Comparison of ENCODE assay signal across 38 mouse cellular contexts in the genomic region with DNA sequence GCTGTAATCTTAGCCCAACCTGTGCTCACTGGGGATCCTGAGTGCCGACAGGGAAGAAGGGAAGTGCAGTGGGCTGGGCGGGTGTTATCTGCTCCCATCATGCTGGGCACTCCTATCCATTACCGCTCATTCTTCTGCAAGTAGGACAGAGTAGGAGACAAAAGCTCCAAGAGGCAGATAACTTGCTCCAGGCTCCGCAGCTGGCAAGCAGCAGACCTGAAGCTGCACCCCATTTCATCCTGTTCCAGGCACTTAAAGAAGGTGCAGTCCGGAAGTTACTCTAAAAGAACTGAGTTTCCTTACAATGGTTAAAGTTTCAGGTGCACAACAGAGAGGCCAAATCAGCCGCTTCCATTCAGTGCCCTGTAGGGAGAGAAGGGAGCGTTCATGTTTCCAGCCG. TPM values are rescaled to one million over a fixed set of nuclear protein-coding genes. Genes with fewer than 3 reads are reported as not detected.
"Had no signal": no experiment of that assay in that cellular context is flagged by ENCODE, and none has a peak within 500 bp of the region (broad histone marks: within the 10 kb centered on the region; RNA-seq: fewer than 3 reads in every experiment).

No protein-coding gene starts in this region.

- H3K4me2 ChIP-seq: heart, embryonic 12.5 days; heart, embryonic 15.5 days; hindbrain, embryonic 14.5 days; kidney, embryonic 15.5 days; limb, embryonic 12.5 days; liver, embryonic 11.5 days; liver, embryonic 13.5 days; liver, embryonic 15.5 days had no signal

- H3K36me3 ChIP-seq: heart, embryonic 10.5 days; heart, embryonic 12.5 days; heart, embryonic 15.5 days; kidney, embryonic 15.5 days; limb, embryonic 10.5 days; limb, embryonic 12.5 days; liver, embryonic 13.5 days; liver, embryonic 15.5 days had no signal

- DNase-seq: gastrocnemius, postnatal 14 days; gastrocnemius, postnatal 36 days; heart, adult 11 months; heart, adult 2 months; heart, postnatal 14 days; heart, postnatal 36 days; kidney, adult 11 months; kidney, adult 2 months; kidney, adult 9 months; kidney, postnatal 14 days; kidney, postnatal 36 days; liver; liver, embryonic 13.5 days had no signal

- H3K9ac ChIP-seq: heart, embryonic 15.5 days; hindbrain, embryonic 14.5 days; kidney, embryonic 15.5 days; limb, embryonic 12.5 days; liver, embryonic 13.5 days; liver, embryonic 15.5 days had no signal

- H3K9me3 ChIP-seq: heart, embryonic 10.5 days; heart, embryonic 12.5 days; heart, embryonic 15.5 days; kidney, embryonic 15.5 days; limb, embryonic 10.5 days; limb, embryonic 12.5 days; liver, embryonic 13.5 days; liver, embryonic 15.5 days had no signal

- H3K27ac ChIP-seq: heart, adult 2 months; heart, embryonic 10.5 days; heart, embryonic 15.5 days; hindbrain, embryonic 14.5 days; hindbrain, postnatal 0 days; kidney, embryonic 15.5 days; kidney, postnatal 0 days; layer of hippocampus, adult 2 months; left cerebral cortex, adult 2 months; limb, embryonic 10.5 days; limb, embryonic 12.5 days; liver, embryonic 13.5 days; liver, embryonic 15.5 days had no signal

- H3K4me3 ChIP-seq: heart, adult 2 months; heart, embryonic 10.5 days; heart, embryonic 12.5 days; heart, embryonic 15.5 days; kidney, embryonic 15.5 days; layer of hippocampus, adult 2 months; left cerebral cortex, adult 2 months; limb, embryonic 10.5 days; limb, embryonic 12.5 days; liver, embryonic 13.5 days; liver, embryonic 15.5 days had no signal

- ATAC-seq: hindbrain, postnatal 0 days; intestine, embryonic 16.5 days had no signal

RNA-seq across cellular contexts. Expression of gene Gm13090, which starts 21.9 kb away (rescaled TPM):
- total RNA-seq: gastrocnemius, adult 18-20 months; gastrocnemius, adult 8-10 months; gastrocnemius, postnatal 14 days; gastrocnemius, postnatal 36 days; heart, postnatal 14 days; heart, postnatal 36 days; hematopoietic stem cell, adult 5-6 weeks; hindbrain, postnatal 0 days; layer of hippocampus, adult 2 months; layer of hippocampus, postnatal 10 days; layer of hippocampus, postnatal 25 days; left cerebral cortex, adult 2 months; left cerebral cortex, postnatal 14 days; left cerebral cortex, postnatal 36 days had no signal
- polyA plus RNA-seq: gonadal fat pad, adult 2 months; heart, embryonic 10.5 days; heart, embryonic 12.5 days; heart, embryonic 15.5 days; hindbrain, postnatal 0 days; intestine, embryonic 14.5 days; intestine, embryonic 16.5 days; kidney, adult 2 months; kidney, embryonic 15.5 days; large intestine, adult 2 months; limb, embryonic 10.5 days; limb, embryonic 12.5 days; limb, embryonic 14.5 days; liver, embryonic 11.5 days; liver, embryonic 13.5 days; liver, embryonic 15.5 days had no signal
